29 mouse cellular contexts compared by ENCODE assay signal in the genomic region with DNA sequence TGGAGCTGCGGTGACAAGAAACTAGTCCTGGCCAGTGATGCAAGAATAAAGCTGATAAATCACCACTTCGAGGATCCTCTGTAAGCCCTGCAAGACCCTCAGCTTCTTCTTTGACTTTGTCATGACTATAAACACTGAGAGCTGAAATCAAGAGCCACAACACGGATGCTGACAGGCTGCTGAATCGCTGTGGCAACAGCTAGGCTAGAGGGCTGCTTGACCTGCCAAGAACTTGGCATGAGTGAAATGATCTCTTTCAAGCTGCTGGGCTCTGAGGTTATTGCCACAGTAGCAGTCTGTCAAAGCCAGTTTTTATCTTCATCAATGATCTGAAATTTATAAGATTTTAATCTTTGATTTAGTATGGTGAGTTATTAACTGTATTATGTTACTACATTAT.
DNase-seq lines count a peak whose midpoint lies in the region; ATAC-seq lines count a peak whose summit lies in the region.
"Had no signal": no experiment of that assay in that cellular context is flagged by ENCODE, and none has a peak within 500 bp of the region (broad histone marks: within the 10 kb centered on the region; RNA-seq: fewer than 3 reads in every experiment).

No protein-coding gene starts in this region.

- no peaks in the 10 kb centered on the region for H3K9me3 ChIP-seq in hindbrain, embryonic 16.5 days (ENCODE audit: control insufficient read depth, low read length)
- H3K9me3 ChIP-seq in hindbrain, embryonic 12.5 days (replicated peaks): no peaks in the 10 kb centered on the region
- H3K9me3 ChIP-seq: embryonic facial prominence, embryonic 13.5 days; forebrain, embryonic 13.5 days; heart, embryonic 13.5 days; hindbrain, embryonic 13.5 days; limb, embryonic 12.5 days; midbrain, embryonic 10.5 days had no signal

- no peak overlapping the region for H3K4me3 ChIP-seq in hindbrain, embryonic 16.5 days (ENCODE audit: low read length)
- H3K4me3 ChIP-seq in hindbrain, embryonic 12.5 days: no peak overlapping the region
- H3K4me3 ChIP-seq: embryonic facial prominence, embryonic 13.5 days; forebrain, embryonic 13.5 days; heart, embryonic 13.5 days; hindbrain, embryonic 13.5 days; limb, embryonic 12.5 days; midbrain, embryonic 10.5 days had no signal

- no peak overlapping the region for H3K4me2 ChIP-seq in hindbrain, embryonic 16.5 days (ENCODE audit: low read length)
- H3K4me2 ChIP-seq in hindbrain, embryonic 12.5 days (replicated peaks): no peak overlapping the region
- H3K4me2 ChIP-seq: embryonic facial prominence, embryonic 13.5 days; forebrain, embryonic 13.5 days; heart, embryonic 13.5 days; hindbrain, embryonic 13.5 days; limb, embryonic 12.5 days; liver, embryonic 11.5 days had no signal

- DNase-seq in adipocyte (ENCODE audit: low spot score): peak; percentile 14
- DNase-seq in cerebellum, adult 11 months: peak; percentile 33
- DNase-seq in cerebellum, adult 9-11 months: peak; percentile 65
- DNase-seq in retina, postnatal 1 day: no peak
- no peak for DNase-seq in urinary bladder, postnatal 36 days (ENCODE audit: low spot score in 2 of 2)
- no peak for DNase-seq in frontal cortex, postnatal 36 days (ENCODE audit: low spot score in 2 of 2)
- DNase-seq: embryo, embryonic 11 days; gastrocnemius, postnatal 10 days; heart, adult 18-20 months; heart, postnatal 14 days; kidney, postnatal 36 days; liver, postnatal 0 days; right cerebral cortex, postnatal 14 days; thymus, adult 2 months; thymus, postnatal 4 days had no signal

- H3K36me3 ChIP-seq in hindbrain, embryonic 16.5 days (ENCODE audit: control insufficient read depth, insufficient read depth, low read length): no peaks in the 10 kb centered on the region
- H3K36me3 ChIP-seq in hindbrain, embryonic 12.5 days: no peaks in the 10 kb centered on the region
- H3K36me3 ChIP-seq: embryonic facial prominence, embryonic 13.5 days; heart, embryonic 13.5 days; hindbrain, embryonic 13.5 days; limb, embryonic 12.5 days; midbrain, embryonic 10.5 days had no signal

- ATAC-seq in hindbrain, embryonic 16.5 days: peak; percentile 54; the same call in 1 of the 2 replicates
- ATAC-seq in hindbrain, embryonic 12.5 days (ENCODE audit: low FRiP score): no peak
- ATAC-seq: CD4-positive, CD25-positive, alpha-beta regulatory T cell, adult 4 months; forebrain, embryonic 13.5 days; intestine, postnatal 0 days; liver, postnatal 0 days; lung, postnatal 0 days had no signal

- no peaks in the 10 kb centered on the region for H3K27me3 ChIP-seq in hindbrain, embryonic 16.5 days (replicated peaks; ENCODE audit: control insufficient read depth, insufficient read depth, low read length)
- no peaks in the 10 kb centered on the region for H3K27me3 ChIP-seq in hindbrain, embryonic 12.5 days
- H3K27me3 ChIP-seq: embryonic facial prominence, embryonic 13.5 days; forebrain, embryonic 13.5 days; heart, embryonic 13.5 days; hindbrain, embryonic 13.5 days; limb, embryonic 12.5 days had no signal

- H3K27ac ChIP-seq in hindbrain, embryonic 16.5 days (ENCODE audit: low read depth, low read length): no peak overlapping the region
- H3K27ac ChIP-seq in hindbrain, embryonic 12.5 days: no peak overlapping the region
- H3K27ac ChIP-seq: embryonic facial prominence, embryonic 13.5 days; forebrain, embryonic 13.5 days; heart, embryonic 13.5 days; hindbrain, embryonic 13.5 days; limb, embryonic 12.5 days; macrophage; midbrain, embryonic 10.5 days; stomach, postnatal 0 days had no signal

- H3K9ac ChIP-seq in hindbrain, embryonic 16.5 days (ENCODE audit: low read depth, low read length): no peak overlapping the region
- H3K9ac ChIP-seq in hindbrain, embryonic 12.5 days: no peak overlapping the region
- H3K9ac ChIP-seq: embryonic facial prominence, embryonic 13.5 days; forebrain, embryonic 13.5 days; heart, embryonic 13.5 days; hindbrain, embryonic 13.5 days; limb, embryonic 12.5 days; liver, postnatal 0 days had no signal

- WGBS in hindbrain, embryonic 16.5 days: 63% methylated on average over 4 of the region's 4 CpGs
- 71% methylated on average over 4 of the region's 4 CpGs for WGBS in hindbrain, embryonic 12.5 days

- H3K4me1 ChIP-seq in hindbrain, embryonic 16.5 days (ENCODE audit: control insufficient read depth, insufficient read depth, low read depth, low read length): no peaks in the 10 kb centered on the region
- no peaks in the 10 kb centered on the region for H3K4me1 ChIP-seq in hindbrain, embryonic 12.5 days
- H3K4me1 ChIP-seq: embryonic facial prominence, embryonic 13.5 days; forebrain, embryonic 13.5 days; heart, embryonic 13.5 days; hindbrain, embryonic 13.5 days; limb, embryonic 12.5 days; midbrain, embryonic 10.5 days had no signal

Comparison
In these comparisons a context has a peak if more than half of its experiments do, and no peak if none do; other contexts are left out.
1. DNase-seq: peak in adipocyte (single experiment), cerebellum, adult 11 months (single experiment) and cerebellum, adult 9-11 months (single experiment); none in retina, postnatal 1 day (single experiment), urinary bladder, postnatal 36 days (0 of 2) and frontal cortex, postnatal 36 days (0 of 2).